Mouse (Mus musculus) brain, embryonic 18.5 days (tissue): Measurements from ENCODE around the gene Nhlh1.

ENCODE experiments used
- DNase-seq: peaks from one replicate; pipeline ENCODE4 v3.0.0-alpha.2; 2012; ENCODE audit warnings: low read depth, low spot score

Nhlh1 gene

GRCm38 (mm10) chr1:172053541-172054440 lies 3.6 kb downstream of the Nhlh1 start:
- DNase-seq = no peak

DNA sequence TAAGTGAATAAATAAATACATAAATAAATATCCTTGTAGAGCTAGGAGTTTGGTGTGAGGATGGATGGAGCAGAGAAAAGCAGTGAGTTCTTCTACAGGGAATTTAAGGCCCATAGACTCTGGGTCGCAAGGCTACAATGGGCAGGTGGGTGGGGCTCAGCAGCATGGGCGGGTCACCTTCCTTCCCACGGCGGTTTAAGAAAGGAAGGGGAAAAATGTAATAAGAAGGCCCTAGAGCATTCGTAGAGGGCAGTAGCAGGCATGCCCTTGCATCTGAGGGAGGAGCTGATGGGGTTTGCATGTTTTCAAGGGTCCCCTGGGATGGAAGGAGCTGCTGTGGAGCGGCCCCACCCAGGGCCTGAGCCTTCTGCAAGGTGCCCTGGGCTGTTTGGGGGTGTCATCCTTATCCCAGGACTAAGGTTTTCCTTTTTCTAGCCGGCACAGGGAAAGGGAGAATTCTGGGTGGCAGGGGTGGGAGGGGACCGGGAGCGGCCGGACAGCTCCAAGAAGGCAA lies 4.5 kb downstream of the Nhlh1 start:
- no peak for DNase-seq

DNA sequence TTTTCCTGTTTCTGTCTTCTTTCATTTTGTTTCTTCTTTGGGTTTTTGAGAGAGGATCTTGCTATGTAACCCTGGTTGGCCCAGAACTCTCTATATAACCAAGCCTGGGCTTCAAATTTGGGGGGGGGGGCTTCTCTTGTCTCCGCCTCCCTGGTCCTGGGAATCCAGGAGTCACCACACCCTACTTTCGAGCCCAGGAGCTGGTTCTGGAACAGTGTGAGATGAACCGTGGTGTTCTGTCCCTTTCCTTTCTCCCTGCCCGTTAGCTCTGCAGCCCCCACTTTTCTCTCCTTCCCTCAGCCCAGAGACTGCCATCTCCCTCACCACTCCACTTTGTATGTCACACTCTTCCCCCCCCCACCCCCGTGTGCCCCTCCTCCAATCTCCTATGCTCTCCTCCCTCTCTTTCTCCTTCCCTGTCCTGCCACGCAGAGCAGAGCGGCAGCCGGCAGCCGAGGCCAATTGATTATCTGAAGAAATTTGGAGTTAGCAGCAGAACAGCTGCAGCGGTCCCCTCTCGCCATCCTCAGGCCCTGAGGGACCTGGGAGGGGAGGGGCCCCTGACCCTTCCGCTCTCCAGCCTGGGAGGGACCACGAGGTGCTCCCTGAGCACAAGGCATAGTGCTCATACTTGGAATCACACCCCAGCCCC lies 8.1 kb downstream of the Nhlh1 start:
- no peak for DNase-seq

DNA sequence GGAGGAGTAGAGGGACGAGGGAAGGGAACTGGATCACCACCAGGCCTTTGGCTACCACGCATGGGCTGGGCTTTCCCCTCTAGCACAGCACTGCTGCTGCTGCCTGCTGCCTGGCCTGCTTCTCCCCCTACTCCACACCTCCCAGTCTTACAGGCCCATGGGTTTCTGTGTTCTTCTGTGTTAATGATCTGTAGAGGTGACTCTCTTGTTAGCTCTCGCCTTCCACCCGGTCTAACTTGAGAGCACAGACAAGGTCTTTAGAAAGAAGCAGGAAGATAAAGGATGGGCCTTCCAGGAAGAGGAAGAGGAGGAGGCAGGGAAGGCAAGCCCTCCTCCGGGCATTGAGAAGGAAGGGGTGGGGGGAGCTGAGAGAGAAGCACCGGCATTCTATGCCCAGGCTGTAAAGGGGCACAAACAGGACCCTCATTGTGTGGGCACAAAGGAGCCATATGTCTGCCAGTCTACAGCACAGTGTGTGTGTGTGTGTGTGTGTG lies 9.1 kb downstream of the Nhlh1 start:
- no peak for DNase-seq

- DNase-seq = no peak
Observed at GRCm38 (mm10) chr1:172046938-172047337, 10.4 kb downstream of the Nhlh1 start.

DNA sequence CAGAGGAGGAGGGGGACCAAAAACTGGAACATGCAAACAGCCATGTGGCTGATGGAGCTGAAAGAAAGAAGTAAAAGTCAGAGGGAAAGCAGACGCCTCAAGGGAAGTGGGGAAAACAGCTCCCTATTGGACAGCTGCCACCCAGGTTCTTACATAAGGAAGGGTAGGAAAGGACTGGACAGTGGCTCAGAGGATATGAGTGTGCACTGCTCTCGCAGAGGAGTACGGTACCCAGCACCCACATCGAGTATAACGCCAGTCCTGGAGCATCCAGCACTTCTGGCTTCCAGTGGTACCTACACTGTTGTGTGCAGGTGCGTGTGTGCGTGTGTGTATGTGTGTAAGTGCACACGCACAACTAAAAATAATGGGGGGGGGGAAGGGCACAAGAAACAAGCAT lies 11.0 kb downstream of the Nhlh1 start:
- DNase-seq = no peak

DNA sequence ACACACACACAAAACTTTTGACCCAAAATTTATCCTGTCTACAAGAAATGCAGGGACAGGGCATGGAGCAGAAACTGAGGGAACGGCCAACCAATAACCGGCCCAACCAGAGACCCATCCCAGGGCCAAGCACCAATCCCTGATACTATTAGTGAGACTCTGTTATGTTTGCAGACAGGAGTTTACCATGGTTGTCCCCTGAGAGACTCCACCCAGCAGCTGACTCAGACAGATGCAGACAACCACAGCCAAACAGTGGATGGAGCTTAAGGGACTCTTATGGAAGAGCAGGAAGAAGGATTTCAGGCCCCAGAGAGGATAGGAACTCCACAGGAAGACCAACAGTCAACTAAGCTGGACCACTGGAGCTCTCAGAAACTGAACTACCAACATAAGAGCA lies 27.5 kb downstream of the Nhlh1 start:
- DNase-seq = no peak

DNA sequence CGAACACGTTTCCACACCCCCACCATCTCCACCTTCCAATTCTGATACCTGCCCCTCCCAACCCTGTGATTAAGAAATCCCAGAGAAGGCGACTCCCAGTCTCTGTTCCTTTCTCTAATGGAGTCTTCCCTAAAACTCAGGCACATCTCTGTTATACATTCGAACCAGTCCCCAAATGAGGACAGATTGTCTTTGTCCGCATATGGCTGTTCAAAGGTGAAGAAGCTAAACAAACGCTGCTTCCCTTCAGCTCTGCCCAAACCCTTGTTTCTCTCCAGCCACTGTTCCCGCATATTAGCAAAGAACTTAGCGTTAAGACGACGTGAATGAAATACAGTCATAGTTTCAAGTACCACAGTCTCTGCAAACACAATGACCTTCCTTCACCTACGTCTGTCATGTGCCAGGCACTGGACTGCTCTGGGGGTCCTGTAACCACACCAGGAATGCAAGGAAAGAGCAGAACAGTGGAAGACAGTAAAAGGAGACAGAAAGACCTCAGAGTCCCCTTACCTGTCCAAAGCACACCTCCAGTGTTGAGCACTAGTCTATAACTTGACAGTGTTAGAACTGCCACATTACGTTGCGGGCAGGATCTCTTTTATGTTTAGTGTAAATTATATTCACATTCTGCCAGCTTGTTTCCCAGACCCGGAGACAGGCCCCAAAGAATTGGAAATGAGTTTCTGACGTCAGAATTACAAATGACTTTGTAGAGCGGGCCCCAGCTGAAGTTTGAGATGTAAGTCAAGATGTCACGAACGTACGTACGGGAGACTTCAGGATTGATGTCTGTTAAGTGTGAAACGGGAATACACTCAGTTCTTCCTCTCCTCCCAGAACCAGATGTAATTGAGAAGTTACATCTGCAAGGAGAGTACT lies 28.7 kb downstream of the Nhlh1 start, which contains the start of gene Vangl2:
Gene Vangl2 (minus strand): TSS at position 51 of the 882 bp plus-strand sequence.
- DNase-seq = no peak

- no peak for DNase-seq
Observed at GRCm38 (mm10) chr1:172027809-172028102, 29.6 kb downstream of the Nhlh1 start.

- peak; percentile 66 for DNase-seq
Observed at GRCm38 (mm10) chr1:172027010-172027808, 30.2 kb downstream of the Nhlh1 start.

DNA sequence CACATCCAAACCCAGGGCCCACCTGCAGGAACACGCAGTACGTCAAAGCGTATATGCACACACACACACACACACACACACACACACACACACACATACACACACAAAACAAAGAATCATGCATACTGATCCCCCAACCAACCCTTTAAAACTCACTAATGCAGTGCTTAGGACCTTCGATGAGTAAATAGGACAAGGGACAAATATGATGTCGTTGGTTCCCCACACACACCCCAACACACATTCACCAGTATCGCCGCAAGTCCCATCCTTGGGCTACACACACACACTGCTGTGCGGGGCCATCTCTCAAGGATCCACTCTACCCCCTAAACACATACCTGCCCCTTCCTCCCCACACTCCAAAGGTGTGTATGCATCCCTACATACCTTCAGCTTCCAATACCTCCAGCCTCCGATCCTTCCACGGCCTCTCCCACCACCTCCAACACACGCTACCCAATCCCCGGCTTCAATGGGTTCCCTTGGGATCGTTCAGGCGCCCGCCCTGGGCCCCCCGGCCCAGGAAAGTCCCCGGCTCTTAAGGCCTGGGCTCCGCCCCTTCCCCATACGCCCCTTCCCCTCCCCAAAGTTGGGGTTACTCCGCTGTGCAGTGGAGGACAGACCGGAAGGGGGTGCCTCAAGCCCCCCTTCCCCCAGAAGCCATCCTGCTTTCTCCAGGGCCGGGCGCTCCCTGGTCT lies 31.0 kb downstream of the Nhlh1 start:
- DNase-seq = peak; percentile 70

- no peak for DNase-seq
Observed at GRCm38 (mm10) chr1:172025201-172025904, 32.0 kb downstream of the Nhlh1 start.

DNA sequence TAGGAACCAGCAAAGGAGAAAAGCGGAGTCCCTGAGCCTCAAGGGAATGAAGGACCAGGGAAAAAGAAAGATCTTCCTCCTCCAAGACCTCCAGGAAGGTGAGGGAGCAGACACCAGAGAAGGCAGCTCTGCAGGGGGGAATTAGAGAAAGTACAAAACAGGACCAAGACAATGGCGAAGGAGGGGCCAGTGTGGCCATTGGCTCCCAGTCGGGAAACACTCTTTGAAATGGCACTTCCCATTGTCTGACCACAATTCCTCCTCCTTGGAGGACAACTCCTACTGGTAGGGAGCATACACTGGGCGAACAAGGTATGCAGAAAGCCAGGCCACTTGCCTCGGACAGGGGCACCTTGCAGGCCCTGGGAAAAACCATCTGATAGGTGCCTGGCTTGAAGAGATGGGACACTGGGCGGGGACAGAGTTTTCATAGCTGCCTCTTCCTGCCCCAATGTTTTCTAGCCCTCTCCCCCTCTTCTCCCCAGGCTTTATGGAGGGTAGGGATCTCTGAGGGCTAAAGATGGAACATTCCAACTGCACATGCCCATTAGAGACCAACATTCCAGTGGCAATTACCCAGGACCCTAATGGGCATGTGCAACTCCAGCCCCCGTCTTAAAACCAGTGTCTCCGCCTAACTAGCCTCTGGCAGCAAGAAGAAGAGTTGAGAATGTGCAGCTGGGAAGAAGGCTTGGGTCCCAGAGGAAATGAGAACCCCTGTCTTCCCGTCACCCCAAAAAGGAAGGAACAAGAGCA lies 33.1 kb downstream of the Nhlh1 start:
- no peak for DNase-seq

DNA sequence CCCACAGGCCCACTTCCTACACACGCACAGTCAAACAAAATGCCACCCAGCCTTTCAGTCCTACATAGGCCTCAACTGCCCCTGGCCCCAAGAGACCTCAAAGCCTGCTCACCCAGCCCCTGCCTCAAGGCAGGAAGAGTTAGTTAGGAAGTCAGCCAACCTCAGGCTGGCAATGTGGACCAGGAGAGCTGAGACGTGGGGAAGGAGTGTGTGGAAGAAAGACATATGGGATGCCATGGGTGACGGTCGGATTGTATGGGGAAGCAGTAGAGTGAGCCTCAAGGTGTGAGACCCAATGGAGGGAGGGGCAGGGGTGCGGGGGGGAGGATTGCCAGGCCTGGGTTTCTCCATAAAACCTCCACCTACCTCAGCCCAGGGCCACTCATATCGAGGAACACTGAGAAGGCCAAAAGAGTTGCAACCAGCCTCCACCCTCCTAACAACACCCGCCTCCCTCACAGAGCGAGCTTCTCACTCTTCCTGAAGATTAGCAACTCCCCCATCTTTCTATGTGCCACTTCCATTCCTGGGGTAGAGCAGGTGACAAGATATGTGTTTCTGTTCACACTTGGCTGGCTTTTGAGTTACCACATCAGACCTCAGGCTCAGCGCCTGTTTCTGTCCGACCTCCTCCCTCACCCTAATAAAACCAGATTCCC lies 37.4 kb downstream of the Nhlh1 start:
- DNase-seq = no peak

- no peak for DNase-seq
Observed at GRCm38 (mm10) chr1:172019339-172019738, 38.0 kb downstream of the Nhlh1 start.

GRCm38 (mm10) chr1:172018336-172019311 lies 38.7 kb downstream of the Nhlh1 start:
- no peak for DNase-seq

DNA sequence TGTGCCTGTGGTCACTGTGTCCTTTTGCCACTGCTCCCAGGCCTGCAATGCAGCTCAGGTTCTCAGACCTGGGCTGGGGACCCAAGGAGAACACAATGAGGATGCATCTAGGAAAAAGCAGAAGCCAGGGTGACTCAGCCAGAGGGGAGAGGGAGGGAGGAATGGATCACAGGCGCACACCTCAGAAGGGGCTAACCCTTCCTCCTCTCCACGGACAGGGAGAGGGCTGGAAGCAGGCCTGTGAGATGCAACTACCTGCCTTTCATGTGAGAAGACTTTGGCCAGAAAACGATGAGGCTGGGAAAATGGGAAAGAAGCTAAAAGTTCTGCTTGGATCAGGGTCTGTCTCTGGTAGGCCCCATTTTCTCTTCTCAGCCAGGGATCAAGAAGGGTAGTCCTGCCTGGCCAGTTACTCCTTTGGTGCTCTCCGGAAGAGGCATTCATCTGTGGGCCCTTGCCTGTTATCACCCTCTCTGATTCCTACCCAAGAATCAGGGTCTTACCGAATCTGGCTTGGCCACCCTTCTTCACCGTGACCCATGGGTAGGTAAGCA lies 39.8 kb downstream of the Nhlh1 start:
- no peak for DNase-seq
